In the genomic region with DNA sequence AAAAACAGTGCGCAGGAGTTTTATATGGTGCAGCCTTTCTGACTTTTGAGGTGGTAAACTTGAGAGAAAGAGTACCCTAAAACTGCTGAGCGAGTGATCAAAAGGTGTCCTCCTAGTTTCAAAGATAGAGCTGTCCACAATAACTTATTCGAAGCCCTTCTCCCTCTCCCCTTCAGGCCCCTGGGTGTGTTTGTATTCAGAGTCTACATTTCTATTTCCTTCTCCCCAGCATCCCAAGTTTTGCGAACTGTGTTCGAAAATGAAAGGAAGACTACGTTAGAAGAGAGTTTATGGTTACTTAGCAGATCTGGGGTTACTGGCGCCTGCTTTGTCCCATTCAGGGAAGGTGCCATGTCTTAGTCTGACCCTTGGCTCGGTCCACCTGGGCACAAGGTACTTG, we compare ENCODE assay signal across 9 mouse cellular contexts. TPM values are rescaled to one million over a fixed set of nuclear protein-coding genes. Genes with fewer than 3 reads are reported as not detected.
DNase-seq lines count a peak whose midpoint lies in the region; ATAC-seq and TF ChIP-seq lines count a peak whose summit lies in the region.
"Had no signal": no experiment of that assay in that cellular context is flagged by ENCODE, and none has a peak within 500 bp of the region (broad histone marks: within the 10 kb centered on the region; RNA-seq: fewer than 3 reads in every experiment).

No protein-coding gene starts in this region.

- H3K4me2 ChIP-seq in heart, embryonic 16.5 days (ENCODE audit: low read depth, low read length): peak overlapping the region; percentile 64
- peak overlapping the region; percentile 69 for H3K4me2 ChIP-seq in hindbrain, embryonic 13.5 days
- peak overlapping the region; percentile 68 for H3K4me2 ChIP-seq in midbrain, embryonic 13.5 days (replicated peaks)

- H3K27ac ChIP-seq in heart, embryonic 16.5 days (ENCODE audit: low read length): no peak overlapping the region
- no peak overlapping the region for H3K27ac ChIP-seq in hindbrain, embryonic 13.5 days
- H3K27ac ChIP-seq in midbrain, embryonic 13.5 days: no peak overlapping the region

- peaks cover 6% of the 10 kb centered on the region; the same call in 1 of the 2 replicates for H3K4me1 ChIP-seq in heart, embryonic 16.5 days (ENCODE audit: control insufficient read depth, insufficient read depth, low read length)
- H3K4me1 ChIP-seq in G1E (ENCODE audit: insufficient read depth, low read depth, low read length): peaks cover 6% of the 10 kb centered on the region
- H3K4me1 ChIP-seq in hindbrain, embryonic 13.5 days (replicated peaks): peaks cover 14% of the 10 kb centered on the region
- peaks cover 22% of the 10 kb centered on the region for H3K4me1 ChIP-seq in midbrain, embryonic 13.5 days (replicated peaks)

- TF ChIP-seq CTCF in G1E (IDR thresholded peaks at IDR 0.05; ENCODE audit: low read depth, low read length): no peak

- ATAC-seq in heart, embryonic 16.5 days (replicated peaks; ENCODE audit: extremely low read depth, insufficient read depth, low FRiP score): no peak
- no peak for ATAC-seq in G1E (ENCODE audit: extremely low read depth, insufficient number of reproducible peaks, low FRiP score, poor library complexity, severe bottlenecking)
- ATAC-seq in hindbrain, embryonic 13.5 days (ENCODE audit: low FRiP score): no peak
- no peak for ATAC-seq in midbrain, embryonic 13.5 days
- no peak for ATAC-seq in erythroid progenitor cell, adult 5-6 weeks (replicated peaks; ENCODE audit: low FRiP score, poor library complexity, severe bottlenecking)

- H3K9ac ChIP-seq in heart, embryonic 16.5 days (ENCODE audit: low read length): peak overlapping the region; percentile 68
- peak overlapping the region; percentile 65 for H3K9ac ChIP-seq in hindbrain, embryonic 13.5 days
- H3K9ac ChIP-seq in midbrain, embryonic 13.5 days (replicated peaks): 0 out of 2 replicates have a peak overlapping the region, but pooled peaks have one; percentile 61

- H3K9me3 ChIP-seq in heart, embryonic 16.5 days (replicated peaks; ENCODE audit: control insufficient read depth, low read length): 0 out of 2 replicates have a peak, but pooled peaks cover 4% of the 10 kb centered on the region
- H3K9me3 ChIP-seq in G1E (replicated peaks): peaks cover 18% of the 10 kb centered on the region
- no peaks in the 10 kb centered on the region for H3K9me3 ChIP-seq in hindbrain, embryonic 13.5 days
- no peaks in the 10 kb centered on the region for H3K9me3 ChIP-seq in midbrain, embryonic 13.5 days

- no peaks in the 10 kb centered on the region for H3K27me3 ChIP-seq in heart, embryonic 16.5 days (ENCODE audit: control insufficient read depth, insufficient read depth, low read length)
- no peaks in the 10 kb centered on the region for H3K27me3 ChIP-seq in G1E (ENCODE audit: insufficient read depth, low read length)
- no peaks in the 10 kb centered on the region for H3K27me3 ChIP-seq in hindbrain, embryonic 13.5 days
- H3K27me3 ChIP-seq in midbrain, embryonic 13.5 days: peaks cover 2% of the 10 kb centered on the region; the same call in 1 of the 2 replicates

- peak overlapping the region; percentile 96 for H3K4me3 ChIP-seq in heart, embryonic 16.5 days (ENCODE audit: low read length)
- peak overlapping the region; percentile 89 for H3K4me3 ChIP-seq in G1E (ENCODE audit: low read depth, low read length)
- H3K4me3 ChIP-seq in hindbrain, embryonic 13.5 days: peak overlapping the region; percentile 98
- peak overlapping the region; percentile 96 for H3K4me3 ChIP-seq in midbrain, embryonic 13.5 days (replicated peaks)

- WGBS in heart, embryonic 16.5 days: 67% methylated on average over 8 of the region's 8 CpGs
- WGBS in hindbrain, embryonic 13.5 days: 70% methylated on average over 8 of the region's 8 CpGs
- WGBS in midbrain, embryonic 13.5 days: 65% methylated on average over 8 of the region's 8 CpGs

- no peak for DNase-seq in heart, adult 9 months (ENCODE audit: low spot score in 2 of 2)
- no peak for DNase-seq in G1E (ENCODE audit: low spot score)
- no peak for DNase-seq in embryo, embryonic 10 days (ENCODE audit: low spot score)
- no peak for DNase-seq in lung, postnatal 4 days

- H3K36me3 ChIP-seq in heart, embryonic 16.5 days (ENCODE audit: control insufficient read depth, insufficient read depth): no peaks in the 10 kb centered on the region
- H3K36me3 ChIP-seq in G1E (replicated peaks): peaks cover 45% of the 10 kb centered on the region
- no peaks in the 10 kb centered on the region for H3K36me3 ChIP-seq in hindbrain, embryonic 13.5 days
- H3K36me3 ChIP-seq in midbrain, embryonic 13.5 days: no peaks in the 10 kb centered on the region

RNA-seq across cellular contexts. Expression of gene Gm20721, which starts 20.0 kb away (rescaled TPM):
- polyA plus RNA-seq in heart, embryonic 16.5 days (2015; fragmentation: Nextera tagmentation; extraction: Ambion mirVana): 33.4 and 41.6 TPM in 2 replicates
- not detected in 2 replicates for total RNA-seq in G1E (2014; fragmentation: Nextera tagmentation)
- total RNA-seq in G1E (2017): 8.6 and 9.0 TPM in 2 replicates
- 0.99 and 1.3 TPM in 2 replicates for polyA plus RNA-seq in G1E (2012)
- 13.1 and 13.9 TPM in 2 replicates for polyA plus RNA-seq in hindbrain, embryonic 13.5 days (2015; fragmentation: Nextera tagmentation; extraction: Ambion mirVana)
- polyA plus RNA-seq in midbrain, embryonic 13.5 days (2015; fragmentation: Nextera tagmentation; extraction: Ambion mirVana): 8.8 and 10.5 TPM in 2 replicates
- total RNA-seq in erythroid progenitor cell, adult 5-6 weeks (2015; ENCODE audit: low replicate concordance): not detected in 2 replicates
- total RNA-seq in erythroid progenitor cell, adult 5-6 weeks (2017; ENCODE audit: low replicate concordance): 0.61 and 11.9 TPM in 2 replicates
- polyA plus RNA-seq: kidney, adult 2 months had no signal

RNA-seq across cellular contexts. Expression of gene Gnas, which starts 42.4 kb away (rescaled TPM):
- 1,284 and 1,464 TPM in 2 replicates for polyA plus RNA-seq in heart, embryonic 16.5 days (2015; fragmentation: Nextera tagmentation; extraction: Ambion mirVana)
- 1,040 and 1,097 TPM in 2 replicates for total RNA-seq in G1E (2014; fragmentation: Nextera tagmentation)
- 452 and 490 TPM in 2 replicates for total RNA-seq in G1E (2017)
- polyA plus RNA-seq in G1E (2012): 935 and 1,094 TPM in 2 replicates
- 1,452 and 1,516 TPM in 2 replicates for polyA plus RNA-seq in hindbrain, embryonic 13.5 days (2015; fragmentation: Nextera tagmentation; extraction: Ambion mirVana)
- 1,084 and 1,205 TPM in 2 replicates for polyA plus RNA-seq in midbrain, embryonic 13.5 days (2015; fragmentation: Nextera tagmentation; extraction: Ambion mirVana)
- 338 and 377 TPM in 2 replicates for total RNA-seq in erythroid progenitor cell, adult 5-6 weeks (2015; ENCODE audit: low replicate concordance)
- 196 and 201 TPM in 2 replicates for total RNA-seq in erythroid progenitor cell, adult 5-6 weeks (2017; ENCODE audit: low replicate concordance)
